Mouse (Mus musculus) bone marrow macrophage, adult 2 months (primary cell): Measurements from ENCODE around the gene Sox11.

Source experiments
- CTCF ChIP-seq: IDR thresholded peaks from 2 replicates; pipeline ENCODE4 v1.5.1; 2012; ENCODE audit warnings: low read depth, mild to moderate bottlenecking, low read length, moderate library complexity
- POLR2A ChIP-seq: IDR thresholded peaks from 2 replicates; pipeline ENCODE4 v1.6.1; 2012; ENCODE audit warnings: mild to moderate bottlenecking, low read depth, low read length, borderline replicate concordance

DNA sequence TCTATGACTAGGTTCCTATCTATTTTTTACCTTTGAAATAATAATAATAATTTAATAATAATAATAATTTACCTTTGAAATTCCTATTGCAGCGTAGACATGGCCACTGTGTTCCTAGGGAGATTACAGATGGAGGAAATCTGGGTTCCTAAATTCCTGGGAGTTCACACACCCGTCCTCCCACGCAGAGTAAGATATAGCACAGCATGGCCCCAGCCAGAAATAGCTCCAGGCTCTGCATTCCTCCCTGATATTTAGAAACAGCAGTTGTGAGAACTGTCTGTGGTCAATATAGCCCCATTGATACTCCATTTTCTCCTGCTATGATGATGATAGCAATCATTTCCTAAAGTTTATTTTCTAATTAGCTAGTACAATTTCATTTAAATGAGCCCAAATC lies 30.1 kb upstream of the Sox11 start:
- TF ChIP-seq POLR2A (no peak), CTCF (no peak)
